Mouse (Mus musculus) urinary bladder, postnatal 36 days (tissue): ENCODE measurements around the gene Cdc7.
A peak's percentile ranks its signal among the peaks of the same experiment; 100 is the strongest.
"Not testable (repeated sequence)": the region's sequence is repeated elsewhere in the genome, so short reads cannot be mapped to it uniquely, and the experiment has no call there.

Source experiments
- DNase-seq, 2 experiments: peaks; one replicate each; pipeline ENCODE4 v3.0.0; 2022; ENCODE audit warnings: low spot score in 2 of 2, mixed read lengths in 1 of 2

Cdc7 gene

DNA sequence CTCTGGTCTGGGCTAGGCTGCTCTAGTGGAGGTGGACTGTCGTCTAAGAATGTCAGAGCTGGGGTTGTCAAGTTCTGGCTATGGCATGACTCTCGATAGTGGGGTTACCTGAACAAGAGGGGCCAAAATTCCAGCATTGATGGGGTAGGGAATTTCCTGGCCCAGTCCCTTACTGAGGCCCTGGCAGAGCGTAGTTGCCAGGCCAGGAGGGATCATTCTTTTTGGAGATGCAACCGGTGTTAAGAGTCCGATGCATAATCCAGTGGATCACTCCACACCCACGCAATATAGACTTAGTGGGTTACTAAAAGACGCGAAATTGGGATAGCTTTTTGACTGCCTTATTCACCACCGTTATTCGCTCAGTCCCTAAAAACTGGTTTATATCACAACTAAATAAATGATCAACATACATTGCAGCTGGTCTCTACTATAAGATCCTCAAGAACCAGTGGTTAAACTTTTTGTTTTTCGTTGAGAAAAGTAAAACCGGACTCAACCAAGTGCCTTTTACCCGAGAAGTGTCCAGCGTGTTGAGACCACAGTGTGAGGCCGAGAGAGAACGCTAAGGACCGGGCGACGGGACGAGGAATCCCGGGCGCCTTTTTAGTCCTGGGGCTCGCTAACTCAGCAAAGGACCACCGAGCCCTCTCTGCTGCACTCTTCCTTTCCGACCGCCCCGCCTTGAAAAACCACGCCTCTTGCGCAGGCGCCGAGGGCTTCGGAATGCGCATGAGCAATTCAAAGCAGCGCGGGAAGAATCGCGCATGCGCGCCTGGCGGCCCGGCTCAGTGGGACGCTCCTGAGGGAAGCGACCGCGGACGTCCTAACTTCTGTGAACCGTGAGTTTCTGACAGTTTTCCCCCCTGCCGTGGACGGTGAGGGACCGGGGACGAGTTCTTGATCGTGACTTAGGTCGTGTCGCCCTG is at the start of gene Cdc7:
Gene Cdc7 (plus strand): TSS at position 739 of the 929 bp plus-strand sequence.
- DNase-seq = peak; percentile 91 to 92

DNA sequence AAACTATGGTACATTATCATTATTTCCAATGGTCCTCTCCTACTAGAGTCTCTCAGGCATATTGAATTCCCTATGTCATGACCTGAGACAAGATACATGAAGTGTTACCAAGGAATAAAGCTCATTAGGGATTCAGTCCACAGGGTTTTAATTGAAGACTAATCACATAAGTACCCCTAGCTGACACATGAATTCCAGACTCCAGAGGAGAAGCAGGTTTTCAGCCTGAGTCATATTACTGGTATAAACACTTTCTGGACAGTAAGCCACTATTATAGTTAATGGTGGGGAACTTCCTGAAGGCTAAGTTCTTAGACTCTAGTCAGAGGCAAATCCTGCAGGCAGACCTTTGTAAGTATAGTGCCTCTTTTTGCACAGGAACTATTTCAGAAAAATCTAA is 44.8 kb upstream of the Cdc7 start:
- DNase-seq = no peak

DNA sequence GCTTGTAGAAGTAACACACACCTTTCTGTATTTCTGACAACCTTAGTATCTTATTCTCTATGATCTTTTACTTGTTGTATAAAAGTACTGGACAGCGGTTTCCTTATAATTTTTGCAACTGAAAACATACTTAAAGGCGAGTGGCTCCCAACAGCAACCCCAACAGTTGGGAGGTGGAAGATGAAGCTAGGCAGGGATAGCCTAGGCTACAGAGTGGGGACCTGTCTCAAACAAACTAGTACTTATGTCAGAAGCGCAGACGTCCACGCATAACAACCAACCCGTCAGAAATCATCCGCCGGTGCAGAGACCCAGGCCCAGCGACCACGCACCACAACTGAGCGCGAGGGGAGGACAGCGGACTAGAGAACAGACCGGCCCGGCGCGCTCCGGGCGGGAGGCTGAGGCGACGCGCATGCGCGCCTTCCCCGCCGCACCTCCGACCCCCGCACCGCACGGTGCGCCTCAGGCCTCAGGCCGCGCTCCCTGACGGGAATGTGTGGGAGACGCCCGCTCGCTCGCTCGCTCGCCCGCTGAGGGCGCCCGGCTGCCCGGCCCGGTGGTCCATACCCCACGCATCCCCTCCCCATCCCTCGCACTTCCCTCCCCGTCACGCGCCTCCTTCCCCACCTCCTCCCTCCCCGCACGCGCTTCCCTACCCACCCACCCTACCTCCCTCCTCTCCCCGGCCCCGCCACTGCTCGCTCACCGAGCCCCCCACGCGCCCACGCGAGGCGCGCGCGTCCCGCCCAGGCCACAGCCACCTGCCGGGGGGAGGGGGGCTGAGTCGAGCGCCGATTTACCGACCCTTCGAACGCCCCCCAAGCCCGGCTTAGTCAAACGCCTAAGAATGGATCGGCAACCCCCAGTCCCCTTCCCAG is 38.4 kb upstream of the Cdc7 start, which contains the start of gene Hfm1:
Gene Hfm1 (minus strand): TSS at position 834 of the 881 bp plus-strand sequence.
- DNase-seq = peak; percentile 3 to 10

DNA sequence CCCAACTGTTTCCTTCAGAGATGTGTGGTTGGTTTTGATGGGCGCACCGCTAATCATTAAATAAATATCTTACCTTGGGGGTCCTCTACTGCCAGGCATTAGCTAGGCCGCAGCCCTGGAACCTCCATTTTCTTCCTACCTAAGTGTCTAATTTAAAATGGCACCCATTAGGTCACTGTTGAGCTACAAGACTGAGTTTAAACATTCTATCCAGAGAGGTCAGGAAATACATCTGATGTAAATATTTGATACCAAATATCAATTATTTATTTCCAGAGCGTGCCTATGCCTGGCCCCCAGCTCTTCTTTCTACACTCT is 37.8 kb upstream of the Cdc7 start:
- DNase-seq = no peak

DNA sequence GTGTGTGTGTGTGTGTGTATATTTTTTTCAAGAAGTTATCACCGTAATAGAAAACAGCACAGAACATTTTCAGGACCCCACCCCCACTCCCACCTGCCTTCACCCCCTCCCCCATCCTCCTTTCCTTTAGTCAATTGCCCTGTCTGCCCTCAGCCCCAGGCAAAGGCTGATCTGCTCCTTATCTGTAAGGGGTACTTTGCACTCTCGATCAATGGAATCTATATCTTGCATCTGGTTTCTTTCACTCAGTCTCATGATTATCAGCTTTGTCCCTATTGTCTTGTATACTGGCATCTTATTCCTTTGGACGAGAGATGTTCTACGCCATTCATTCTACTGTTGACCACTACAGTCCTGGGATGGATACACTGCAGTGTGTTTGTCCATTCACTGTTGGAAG is 36.1 kb upstream of the Cdc7 start:
- no peak for DNase-seq

DNA sequence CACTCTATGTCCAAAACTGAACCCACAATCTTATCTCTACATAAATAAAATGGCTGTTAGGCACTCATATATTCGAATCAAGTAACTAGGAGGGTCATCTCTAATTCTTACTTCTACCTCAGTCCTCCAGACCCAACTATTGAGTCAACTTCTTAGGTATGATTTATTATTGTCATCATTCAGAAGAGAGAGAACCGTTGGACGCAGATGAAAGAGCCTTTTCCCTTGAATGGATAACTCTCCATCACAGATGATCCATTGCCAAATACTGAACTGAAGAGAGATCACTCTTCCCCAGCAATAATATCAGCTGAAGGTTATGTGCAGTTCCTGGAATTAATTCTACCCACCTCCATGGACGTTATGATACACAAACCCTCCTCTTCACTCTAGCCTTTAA is 17.8 kb upstream of the Cdc7 start:
- no peak for DNase-seq

DNA sequence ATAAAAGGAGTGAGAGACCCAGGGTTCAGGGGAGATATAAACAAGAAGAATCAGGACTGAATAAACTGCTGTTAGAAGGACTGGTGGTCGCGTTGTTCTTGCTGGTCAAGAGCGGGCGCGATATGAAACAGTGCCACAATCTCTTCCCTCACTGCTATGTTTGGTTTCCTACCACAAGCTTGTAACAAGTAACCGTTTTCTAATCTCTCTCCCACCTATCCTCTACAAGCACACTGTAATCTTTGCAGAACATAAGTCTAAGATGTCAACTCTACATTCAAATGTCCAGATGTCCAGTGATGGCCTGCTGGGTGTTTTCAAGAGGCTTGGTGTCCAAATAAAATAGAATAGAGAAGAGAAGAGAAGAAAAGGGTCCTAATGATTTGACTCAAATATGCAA is 15.4 kb upstream of the Cdc7 start:
- no peak for DNase-seq

DNA sequence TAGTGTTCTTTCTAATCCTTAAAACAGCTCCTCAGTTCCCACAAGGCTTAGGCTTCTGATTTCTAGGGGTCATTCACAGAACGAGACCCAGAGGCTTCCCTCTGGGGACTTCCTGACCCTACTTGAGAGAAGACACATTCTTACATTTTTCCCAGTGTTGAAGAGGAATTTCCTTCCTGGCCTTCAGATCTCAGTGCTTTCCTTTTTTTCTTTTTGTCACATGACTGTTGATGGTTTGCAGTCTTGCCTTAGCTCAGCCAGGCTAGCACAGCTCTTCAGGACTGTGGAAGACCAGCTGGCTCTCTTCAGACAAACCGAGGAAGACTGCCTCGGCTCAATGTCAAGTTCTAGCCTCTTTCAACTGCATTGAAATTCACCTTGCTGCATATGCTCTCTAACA is 7.7 kb upstream of the Cdc7 start:
- no peak for DNase-seq

DNA sequence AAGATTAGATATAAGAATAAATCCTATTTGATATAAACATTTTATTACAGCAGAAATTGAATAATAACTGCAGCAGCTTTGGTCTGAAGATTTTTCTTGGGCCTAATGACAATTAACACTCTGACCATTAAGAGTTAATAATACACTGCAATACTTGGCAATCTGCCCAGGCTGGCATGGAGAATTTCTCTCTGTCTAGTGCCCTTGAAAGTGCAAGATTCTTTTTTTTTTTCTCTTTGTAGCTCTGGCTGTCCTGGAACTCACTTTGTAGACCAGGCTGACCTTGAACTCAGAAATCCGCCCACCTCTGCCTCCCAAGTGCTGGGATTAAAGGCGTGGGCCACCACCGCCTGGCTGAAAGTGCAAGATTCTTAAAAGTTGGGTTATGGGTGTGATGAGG is 5.1 kb upstream of the Cdc7 start:
- no peak for DNase-seq

DNA sequence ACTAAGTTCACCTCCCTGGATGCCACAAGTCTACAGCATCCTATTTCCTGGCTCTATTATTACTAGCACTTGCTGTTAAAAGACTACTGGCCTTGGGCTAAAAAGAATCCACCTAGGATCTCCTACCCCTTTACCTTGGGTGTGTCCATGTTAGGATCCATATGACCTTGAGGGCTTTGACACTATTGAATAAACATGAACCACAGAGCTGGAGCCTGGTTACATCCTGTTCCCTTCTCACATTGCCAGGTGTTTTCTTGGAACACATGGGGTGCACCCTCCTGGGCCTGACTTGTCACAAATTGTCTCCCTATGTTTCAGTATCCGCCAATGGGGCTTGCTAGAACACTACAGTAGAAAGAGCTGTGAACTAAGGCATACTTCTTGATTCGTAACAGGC is 3.7 kb upstream of the Cdc7 start:
- DNase-seq = no peak

DNA sequence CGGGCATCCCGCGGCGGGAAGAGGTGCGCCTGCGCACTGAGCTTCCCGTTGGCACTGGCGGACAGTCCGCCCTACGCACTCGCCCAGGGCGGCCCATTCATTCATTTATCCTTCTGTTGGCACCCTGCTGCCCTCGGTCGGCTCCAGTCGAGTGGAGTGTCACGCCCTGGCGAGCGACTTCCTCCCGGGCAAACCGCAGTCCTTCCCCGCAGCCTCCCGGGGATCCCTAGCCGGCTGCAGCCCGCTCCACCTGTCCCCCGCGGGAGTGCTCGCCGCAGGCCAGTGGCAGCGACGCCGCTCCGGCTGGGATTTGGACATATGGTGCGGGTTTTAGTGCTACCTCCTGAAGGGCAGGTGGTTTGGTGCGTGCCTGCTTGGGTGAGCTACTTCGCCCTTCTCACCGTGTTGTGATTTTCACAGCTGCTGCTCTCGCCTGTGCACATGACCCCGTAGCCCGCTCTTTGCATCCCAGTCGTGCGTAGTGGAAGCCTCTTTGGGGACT is 442 bp downstream of the Cdc7 start:
- DNase-seq = no peak

DNA sequence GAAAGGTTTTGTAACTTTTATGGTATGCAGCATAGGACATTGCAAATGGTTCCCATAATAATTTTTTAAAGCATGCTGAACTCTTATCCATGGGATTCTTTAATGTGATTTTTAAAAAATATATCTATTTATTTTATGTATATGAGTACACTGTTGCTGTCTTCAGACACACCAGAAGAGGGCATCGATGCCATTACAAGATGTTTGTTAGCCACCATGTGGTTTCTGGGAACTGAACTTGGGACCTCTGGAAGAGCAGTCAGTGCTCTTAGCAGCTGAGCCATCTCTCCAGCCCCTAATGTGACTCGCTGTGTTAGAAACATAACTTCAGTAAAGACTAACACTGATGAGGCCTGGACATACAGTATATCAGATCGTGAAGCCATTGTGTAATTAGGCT is 2.3 kb downstream of the Cdc7 start:
- no peak for DNase-seq

DNA sequence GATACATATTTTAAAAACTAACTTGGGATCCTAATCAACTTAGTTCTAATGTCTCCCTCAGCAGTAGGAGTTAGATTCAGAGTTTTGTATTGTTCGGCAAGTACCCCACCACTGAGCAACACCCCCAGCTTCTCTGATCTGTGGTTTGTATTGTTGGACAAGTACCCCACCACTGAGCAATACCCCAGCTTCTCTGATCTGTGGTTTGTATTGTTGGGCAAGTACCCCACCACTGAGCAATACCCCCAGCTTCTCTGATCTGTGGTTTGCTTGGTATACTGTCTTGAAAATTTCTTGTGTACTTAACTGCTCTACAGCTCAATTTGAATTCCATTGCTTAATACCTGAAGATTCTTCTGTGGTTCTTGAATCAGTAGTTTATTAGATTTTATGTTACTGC is 3.5 kb downstream of the Cdc7 start:
- DNase-seq = no peak

DNA sequence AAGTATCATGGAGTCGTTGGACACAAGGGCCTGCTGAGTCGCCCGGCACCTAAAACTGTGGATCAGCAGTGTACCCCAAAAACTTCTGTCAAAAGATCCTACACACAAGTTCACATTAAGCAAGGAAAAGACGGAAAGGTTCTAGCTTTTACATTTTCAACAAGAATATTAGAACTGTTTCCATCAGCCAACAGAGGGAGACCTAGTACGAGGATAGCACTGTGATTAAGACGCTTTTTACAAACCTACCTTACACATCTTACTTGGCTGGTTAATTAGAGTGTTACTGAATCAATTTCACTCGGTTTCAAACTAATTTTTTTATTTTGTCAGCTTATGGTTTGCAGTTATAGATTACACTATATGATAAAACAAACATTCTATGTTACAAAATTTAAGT is 9.8 kb downstream of the Cdc7 start:
- no peak for DNase-seq

DNA sequence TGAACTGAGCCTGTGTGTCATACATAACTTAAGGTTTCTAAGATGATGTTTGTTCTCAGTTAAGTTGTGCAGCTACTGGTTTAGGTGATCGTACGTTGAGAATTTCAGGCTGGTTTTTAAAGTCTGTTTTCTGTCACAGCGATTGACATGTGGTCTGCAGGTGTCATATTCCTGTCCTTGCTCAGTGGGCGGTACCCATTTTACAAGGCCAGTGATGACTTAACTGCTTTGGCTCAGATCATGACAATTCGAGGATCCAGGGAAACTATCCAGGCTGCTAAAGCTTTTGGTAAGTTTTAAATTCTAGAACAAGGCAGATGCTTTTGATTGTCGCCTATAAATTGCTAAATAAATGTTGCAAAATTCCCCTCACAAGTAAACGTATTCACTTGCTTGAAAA is 15.0 kb downstream of the Cdc7 start:
- DNase-seq = no peak

DNA sequence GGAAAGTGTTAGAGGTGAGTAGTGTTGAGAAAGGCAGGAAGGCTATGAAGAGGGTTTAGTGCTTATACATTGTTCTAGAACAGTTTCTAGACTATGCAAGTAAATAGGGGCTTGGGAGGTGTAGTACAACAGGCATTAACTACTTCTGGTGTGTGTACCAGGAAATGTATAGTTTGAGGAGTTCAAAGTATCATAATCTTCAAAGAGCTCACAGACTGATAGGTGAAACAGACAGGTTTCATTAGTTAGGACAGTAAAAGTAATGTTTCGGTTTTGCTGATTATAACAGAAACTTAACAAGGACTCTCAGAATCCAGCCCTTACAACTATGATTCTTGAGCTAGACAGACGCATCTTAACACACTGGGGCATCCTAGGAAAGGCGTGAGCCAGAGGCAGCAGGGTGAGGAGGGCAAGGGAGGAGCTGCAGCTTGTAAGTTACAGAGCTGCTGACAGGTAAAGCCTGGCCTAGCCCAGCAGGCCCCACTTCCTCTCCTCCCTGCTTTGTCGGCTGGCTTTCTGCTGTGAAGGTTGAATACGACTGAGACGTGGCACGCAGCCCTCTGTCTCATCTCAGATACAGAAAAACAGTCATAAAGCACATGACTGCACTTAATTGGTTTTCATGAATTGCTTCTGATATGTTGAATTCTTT is 18.3 kb downstream of the Cdc7 start:
- DNase-seq = no peak

DNA sequence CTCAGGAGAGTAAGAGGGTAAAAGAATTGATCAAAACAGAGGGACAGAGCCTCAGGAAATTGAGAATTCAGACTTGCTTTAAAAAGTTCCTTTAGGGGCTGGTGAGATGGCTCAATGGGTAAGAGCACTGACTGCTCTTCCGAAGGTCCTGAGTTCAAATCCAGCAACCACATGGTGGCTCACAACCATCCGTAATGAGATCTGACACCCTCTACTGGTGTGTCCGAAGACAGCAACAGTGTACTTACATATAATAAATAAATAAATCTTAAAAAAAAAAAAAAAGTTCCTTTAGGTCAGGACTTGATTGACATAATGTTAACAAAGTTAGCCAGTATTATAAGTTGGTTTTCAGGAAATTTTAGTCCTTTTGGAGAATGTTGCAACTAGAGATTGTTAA is 20.8 kb downstream of the Cdc7 start:
- not testable (repeated sequence) for DNase-seq

DNA sequence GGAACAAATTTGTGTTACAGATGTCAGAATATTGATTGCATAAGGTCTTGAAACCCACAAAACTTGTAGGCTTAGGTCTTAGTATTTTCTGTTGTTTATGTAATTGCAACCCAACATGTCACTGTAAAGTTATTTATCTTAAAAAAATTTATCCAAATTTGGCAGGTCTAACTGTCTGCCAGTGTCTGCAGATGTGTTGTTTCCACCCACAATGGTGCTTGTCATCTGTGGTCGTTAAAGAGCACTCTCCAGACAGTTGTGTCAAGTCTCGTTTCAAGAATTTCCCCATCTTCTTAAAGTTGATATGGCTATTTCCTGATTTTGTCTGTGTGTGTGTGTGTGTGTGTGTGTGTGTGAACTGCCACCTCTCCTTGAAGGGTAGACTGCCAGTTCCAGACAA is 21.5 kb downstream of the Cdc7 start:
- DNase-seq = no peak

DNA sequence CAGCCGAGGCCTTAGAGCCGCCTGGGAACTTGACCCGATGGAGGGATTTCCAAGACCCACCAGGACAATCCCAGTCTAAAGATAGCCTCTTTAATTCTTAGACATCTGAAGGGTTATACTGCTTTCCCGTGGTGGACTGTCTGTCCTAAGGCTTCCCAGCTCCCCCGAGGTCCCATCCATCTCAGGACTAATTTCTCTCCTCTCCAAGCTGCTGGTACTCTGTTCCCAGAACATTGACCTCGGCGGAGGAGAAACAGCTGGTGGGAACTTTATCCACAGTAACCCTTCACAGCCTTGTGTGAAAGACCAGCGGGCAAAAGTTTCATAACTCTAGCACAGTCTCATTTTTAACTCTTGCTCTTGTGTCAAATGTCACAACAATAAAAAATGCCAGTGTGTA is 25.1 kb downstream of the Cdc7 start:
- peak in 1 of 2 experiments; percentile 54 for DNase-seq

DNA sequence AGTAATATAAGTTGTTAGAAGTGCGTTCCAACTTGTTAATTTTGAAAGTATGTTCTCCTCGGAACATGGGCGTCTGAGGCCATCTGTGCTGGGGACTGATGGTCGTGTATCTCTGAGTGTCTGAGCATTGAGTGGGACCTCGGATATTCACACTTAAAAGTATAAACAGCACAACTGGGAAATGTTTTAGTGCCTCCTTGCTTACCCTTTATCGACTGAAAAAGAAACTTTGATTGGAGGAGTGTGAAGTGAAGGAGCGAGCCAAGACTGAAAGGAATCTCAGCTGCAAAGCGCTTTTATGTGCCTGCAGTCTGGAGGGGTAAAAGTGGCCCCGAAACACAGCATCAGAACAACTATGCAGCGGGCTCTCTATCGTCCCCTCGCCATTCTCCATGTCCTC is 25.7 kb downstream of the Cdc7 start:
- DNase-seq = no peak

DNA sequence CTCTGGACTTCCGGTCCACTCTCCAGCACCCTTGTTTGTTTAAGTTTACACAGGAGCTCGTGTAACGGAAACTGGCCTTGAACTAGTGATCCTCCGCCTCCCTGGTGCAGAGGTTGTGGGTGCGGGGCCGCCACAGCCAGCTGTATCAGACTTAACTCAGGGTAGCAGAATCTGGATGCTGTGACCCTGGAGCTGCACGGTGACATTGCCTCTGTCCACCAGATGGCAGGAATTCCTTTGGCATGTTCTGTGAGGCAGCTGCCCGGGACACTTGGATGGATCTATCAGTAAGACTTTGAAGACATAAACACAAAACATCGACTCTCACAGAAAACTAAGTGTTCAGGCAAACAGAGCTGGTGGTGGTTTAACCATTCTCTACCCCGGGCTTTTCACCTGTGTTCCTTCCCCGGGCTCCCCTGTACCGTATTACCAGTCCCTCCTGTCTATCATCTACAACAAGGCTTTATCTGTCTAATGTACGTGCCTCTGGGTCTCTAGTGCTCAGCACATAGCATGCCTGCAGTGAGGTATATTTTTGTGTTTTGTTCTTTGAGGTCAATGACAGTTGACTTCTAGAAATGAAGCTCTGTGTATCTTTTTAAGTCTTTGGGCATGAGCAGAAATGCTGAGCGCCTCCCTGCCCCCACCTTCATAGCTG is 26.6 kb downstream of the Cdc7 start:
- DNase-seq = peak; percentile 38 to 65
